ENCODE assay signal across 24 mouse cellular contexts in the genomic region with DNA sequence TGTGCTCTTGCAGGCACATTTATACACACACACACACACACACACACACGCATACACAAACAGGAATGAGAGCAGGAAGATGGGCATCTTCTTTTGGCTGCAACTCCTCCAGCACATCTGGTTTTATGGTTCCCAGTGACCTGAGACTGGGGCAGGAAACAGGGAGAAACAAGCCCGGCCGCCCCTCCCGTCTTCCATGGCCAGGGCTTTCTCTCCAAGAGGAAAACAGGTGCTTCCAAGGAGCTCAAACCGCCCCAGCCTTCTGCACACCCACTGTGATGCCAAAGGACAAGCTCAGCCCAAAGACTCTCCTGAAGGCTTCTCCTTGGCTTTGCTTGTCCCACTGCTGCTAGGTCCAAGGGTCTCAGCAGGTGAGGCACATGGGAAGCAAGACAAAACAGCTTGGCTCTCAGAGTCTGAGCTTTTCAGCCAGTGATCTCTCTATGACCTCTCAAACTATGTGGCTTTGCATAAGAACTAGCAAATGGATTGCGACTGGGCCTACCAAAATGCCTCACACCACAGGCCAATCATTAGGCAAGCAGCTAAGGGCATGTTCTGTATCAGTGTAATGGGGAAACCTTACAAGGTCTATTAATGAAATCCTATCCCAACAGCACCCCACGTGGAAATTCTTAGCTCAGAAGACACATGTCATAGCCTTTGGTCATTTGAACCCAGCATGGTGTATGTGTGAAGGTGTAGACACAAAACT. TPM values are rescaled to one million over a fixed set of nuclear protein-coding genes. Genes with fewer than 3 reads are reported as not detected.
DNase-seq lines count a peak whose midpoint lies in the region; ATAC-seq lines count a peak whose summit lies in the region.
"Had no signal": no experiment of that assay in that cellular context is flagged by ENCODE, and none has a peak within 500 bp of the region (broad histone marks: within the 10 kb centered on the region; RNA-seq: fewer than 3 reads in every experiment).

No protein-coding gene starts in this region.

- H3K9me3 ChIP-seq in forebrain, embryonic 12.5 days, result no peaks in the 10 kb centered on the region
- no peaks in the 10 kb centered on the region for H3K9me3 ChIP-seq in forebrain, embryonic 10.5 days
- H3K9me3 ChIP-seq in hindbrain, embryonic 15.5 days, result no peaks in the 10 kb centered on the region
- H3K9me3 ChIP-seq in hindbrain, embryonic 14.5 days (ENCODE audit: control insufficient read depth, low read length), result no peaks in the 10 kb centered on the region
- no peaks in the 10 kb centered on the region for H3K9me3 ChIP-seq in neural tube, embryonic 13.5 days
- H3K9me3 ChIP-seq: embryonic facial prominence, embryonic 10.5 days; G1E; heart, embryonic 12.5 days; kidney, embryonic 15.5 days; liver, embryonic 13.5 days; midbrain, embryonic 13.5 days had no signal

- DNase-seq in forebrain, embryonic 10.5 days (ENCODE audit: extremely low spot score, low spot score), result no peak
- no peak for DNase-seq in hindbrain, embryonic 14.5 days (ENCODE audit: low spot score)
- DNase-seq in neural tube, embryonic 10.5 days (ENCODE audit: extremely low spot score, low spot score), result no peak
- no peak for DNase-seq in left cerebral cortex, adult 11 months (ENCODE audit: low spot score)
- DNase-seq: adrenal gland, adult 8-10 months; B cell, adult 2 months; gastrocnemius, postnatal 10 days; heart, adult 18-20 months; heart, postnatal 10 days; kidney, adult 11 months; kidney, postnatal 36 days; layer of hippocampus, postnatal 36 days; liver, embryonic 13.5 days; lung, adult 2 months; lung, postnatal 14 days had no signal

- H3K27me3 ChIP-seq in forebrain, embryonic 12.5 days, result no peaks in the 10 kb centered on the region
- H3K27me3 ChIP-seq in forebrain, embryonic 10.5 days (ENCODE audit: poor library complexity, severe bottlenecking), result no peaks in the 10 kb centered on the region
- H3K27me3 ChIP-seq in hindbrain, embryonic 15.5 days, result no peaks in the 10 kb centered on the region
- H3K27me3 ChIP-seq in hindbrain, embryonic 14.5 days (ENCODE audit: control insufficient read depth, insufficient read depth, low read length), result no peaks in the 10 kb centered on the region
- no peaks in the 10 kb centered on the region for H3K27me3 ChIP-seq in neural tube, embryonic 13.5 days
- H3K27me3 ChIP-seq: CH12.LX; heart, embryonic 12.5 days; kidney, embryonic 15.5 days; liver, embryonic 13.5 days; midbrain, embryonic 13.5 days had no signal

- H3K4me2 ChIP-seq in forebrain, embryonic 12.5 days, result no peak overlapping the region
- no peak overlapping the region for H3K4me2 ChIP-seq in hindbrain, embryonic 15.5 days
- no peak overlapping the region for H3K4me2 ChIP-seq in hindbrain, embryonic 14.5 days (replicated peaks)
- no peak overlapping the region for H3K4me2 ChIP-seq in neural tube, embryonic 13.5 days
- H3K4me2 ChIP-seq: heart, embryonic 12.5 days; kidney, embryonic 15.5 days; liver, embryonic 13.5 days; midbrain, embryonic 13.5 days had no signal

- H3K27ac ChIP-seq in forebrain, embryonic 12.5 days, result 0 out of 2 replicates have a peak overlapping the region, but pooled peaks have one; percentile 26
- no peak overlapping the region for H3K27ac ChIP-seq in forebrain, embryonic 10.5 days
- 0 out of 2 replicates have a peak overlapping the region, but pooled peaks have one; percentile 38 for H3K27ac ChIP-seq in hindbrain, embryonic 15.5 days (replicated peaks)
- H3K27ac ChIP-seq in hindbrain, embryonic 14.5 days, result no peak overlapping the region
- peak overlapping the region; percentile 38; the same call in 1 of the 2 replicates for H3K27ac ChIP-seq in neural tube, embryonic 13.5 days (replicated peaks)
- H3K27ac ChIP-seq: embryonic facial prominence, embryonic 10.5 days; kidney, embryonic 15.5 days; liver, embryonic 13.5 days; midbrain, embryonic 13.5 days had no signal

- H3K4me3 ChIP-seq in forebrain, embryonic 12.5 days (replicated peaks), result no peak overlapping the region
- no peak overlapping the region for H3K4me3 ChIP-seq in forebrain, embryonic 10.5 days
- H3K4me3 ChIP-seq in hindbrain, embryonic 15.5 days, result no peak overlapping the region
- H3K4me3 ChIP-seq in hindbrain, embryonic 14.5 days (replicated peaks; ENCODE audit: low read length), result no peak overlapping the region
- no peak overlapping the region for H3K4me3 ChIP-seq in neural tube, embryonic 13.5 days
- H3K4me3 ChIP-seq: embryonic facial prominence, embryonic 10.5 days; heart, embryonic 12.5 days; kidney, embryonic 15.5 days; liver, embryonic 13.5 days; midbrain, embryonic 13.5 days had no signal

- H3K9ac ChIP-seq in forebrain, embryonic 12.5 days, result no peak overlapping the region
- no peak overlapping the region for H3K9ac ChIP-seq in hindbrain, embryonic 15.5 days
- H3K9ac ChIP-seq in hindbrain, embryonic 14.5 days, result no peak overlapping the region
- H3K9ac ChIP-seq in neural tube, embryonic 13.5 days, result no peak overlapping the region
- H3K9ac ChIP-seq: heart, embryonic 12.5 days; kidney, embryonic 15.5 days; liver, embryonic 13.5 days; midbrain, embryonic 13.5 days had no signal

- no peaks in the 10 kb centered on the region for H3K4me1 ChIP-seq in forebrain, embryonic 12.5 days
- H3K4me1 ChIP-seq in forebrain, embryonic 10.5 days, result peaks cover 11% of the 10 kb centered on the region
- H3K4me1 ChIP-seq in hindbrain, embryonic 15.5 days (replicated peaks), result no peaks in the 10 kb centered on the region
- H3K4me1 ChIP-seq in hindbrain, embryonic 14.5 days (replicated peaks; ENCODE audit: control insufficient read depth, insufficient read depth, low read length), result no peaks in the 10 kb centered on the region
- H3K4me1 ChIP-seq in neural tube, embryonic 13.5 days (replicated peaks), result no peaks in the 10 kb centered on the region
- H3K4me1 ChIP-seq: heart, embryonic 12.5 days; midbrain, embryonic 13.5 days had no signal

- H3K36me3 ChIP-seq in forebrain, embryonic 12.5 days (replicated peaks), result peaks cover 82% of the 10 kb centered on the region
- peaks cover 51% of the 10 kb centered on the region for H3K36me3 ChIP-seq in forebrain, embryonic 10.5 days (replicated peaks)
- H3K36me3 ChIP-seq in hindbrain, embryonic 15.5 days, result peaks cover 74% of the 10 kb centered on the region
- peaks cover 87% of the 10 kb centered on the region for H3K36me3 ChIP-seq in hindbrain, embryonic 14.5 days (replicated peaks; ENCODE audit: control insufficient read depth, insufficient read depth)
- H3K36me3 ChIP-seq in neural tube, embryonic 13.5 days, result peaks cover 86% of the 10 kb centered on the region

- ATAC-seq in forebrain, embryonic 12.5 days (ENCODE audit: low FRiP score), result no peak
- no peak for ATAC-seq in hindbrain, embryonic 15.5 days (ENCODE audit: low FRiP score, low read depth)
- no peak for ATAC-seq in hindbrain, embryonic 14.5 days (ENCODE audit: low FRiP score)
- no peak for ATAC-seq in neural tube, embryonic 13.5 days (ENCODE audit: low read depth)
- ATAC-seq: midbrain, embryonic 13.5 days had no signal

- WGBS in forebrain, embryonic 12.5 days, result 81% methylated on average over 7 of the region's 7 CpGs
- WGBS in forebrain, embryonic 10.5 days, result 78% methylated on average over 7 of the region's 7 CpGs
- 76% methylated on average over 7 of the region's 7 CpGs for WGBS in hindbrain, embryonic 15.5 days
- 79% methylated on average over 7 of the region's 7 CpGs for WGBS in hindbrain, embryonic 14.5 days
- WGBS in neural tube, embryonic 13.5 days, result 75% methylated on average over 7 of the region's 7 CpGs

RNA-seq across cellular contexts. Expression of a gene that starts 42.9 kb away (rescaled TPM):
- 66.3 and 68.5 TPM in 2 replicates for polyA plus RNA-seq in forebrain, embryonic 12.5 days (2016; fragmentation: Nextera tagmentation; extraction: Ambion mirVana)
- polyA plus RNA-seq in forebrain, embryonic 10.5 days (2016; fragmentation: Nextera tagmentation; extraction: Ambion mirVana), result 36.7 and 39.1 TPM in 2 replicates
- polyA plus RNA-seq in hindbrain, embryonic 15.5 days (2015; fragmentation: Nextera tagmentation; extraction: Ambion mirVana), result 76.0 and 84.9 TPM in 2 replicates
- polyA plus RNA-seq in hindbrain, embryonic 14.5 days (2014; fragmentation: Nextera tagmentation; extraction: Ambion mirVana), result 83.1 and 88.9 TPM in 2 replicates
- polyA plus RNA-seq in neural tube, embryonic 13.5 days (2015; fragmentation: Nextera tagmentation; extraction: Ambion mirVana), result 67.1 and 74.4 TPM in 2 replicates

Comparison
In these comparisons a context has a peak if more than half of its experiments do, and no peak if none do; other contexts are left out.
1. H3K27ac ChIP-seq: peak in forebrain, embryonic 12.5 days (single experiment), hindbrain, embryonic 15.5 days (single experiment) and neural tube, embryonic 13.5 days (single experiment); none in forebrain, embryonic 10.5 days (single experiment) and hindbrain, embryonic 14.5 days (single experiment).